Mouse (Mus musculus): ENCODE measurements around the gene Ppp1r15b. TPM values are rescaled to one million over a fixed set of nuclear protein-coding genes. Genes with fewer than 3 reads are reported as not detected.
A peak's percentile ranks its signal among the peaks of the same experiment; 100 is the strongest.

Ppp1r15b gene
- polyA plus RNA-seq (2015; fragmentation: Nextera tagmentation; extraction: Ambion mirVana) = 35.8 and 49.1 TPM in 2 replicates

GRCm38 (mm10) chr1:133130638-133131560, at the start of gene Ppp1r15b:
Gene Ppp1r15b, plus strand, starts transcription at chr1:133131143.
- Histone ChIP-seq H3K4me3 (replicated peaks) (peak within 1 kb of the TSS; percentile 99), H3K36me3 (peaks cover 35% of the 10 kb centered on the region), H3K9ac (peak within 1 kb of the TSS; percentile 99), H3K27me3 (no peaks in the 10 kb centered on the region), H3K27ac (peak within 1 kb of the TSS; percentile 98), H3K4me2 (peak within 1 kb of the TSS; percentile 92), H3K4me1 (replicated peaks) (peaks cover 40% of the 10 kb centered on the region), H3K9me3 (replicated peaks) (no peaks in the 10 kb centered on the region)
- peak; percentile 95 for ATAC-seq (ENCODE audit: low read depth)
- DNase-seq = peak; percentile 100
- WGBS (ENCODE audit: insufficient replicate concordance) = under 1% methylated on average over 72 of the region's 72 CpGs

DNA sequence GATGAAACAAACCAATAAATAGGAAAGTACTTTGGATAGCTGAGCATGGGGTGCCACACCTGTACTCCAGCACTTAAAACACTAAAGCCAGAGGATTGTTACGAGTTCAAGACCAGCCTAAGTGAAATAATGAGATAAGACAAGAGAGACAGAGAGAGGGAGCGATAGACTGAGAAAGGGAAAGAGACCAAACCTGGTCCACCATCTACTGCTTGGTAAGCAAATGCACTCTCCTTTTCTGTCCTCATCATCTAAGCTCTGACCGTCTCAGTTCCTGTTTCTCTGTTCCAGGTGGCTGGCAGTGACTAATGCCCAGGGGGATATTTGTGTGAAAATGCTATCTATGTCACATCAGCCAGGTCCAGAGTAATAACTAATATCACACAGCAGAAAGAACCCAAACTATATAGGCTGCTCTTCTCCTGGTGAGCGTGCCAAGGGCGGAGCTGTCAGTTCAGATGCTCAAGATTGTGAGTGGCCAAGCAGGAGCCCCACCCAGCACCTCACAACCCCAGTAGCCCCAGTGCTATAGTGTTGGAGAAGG, 47.9 kb upstream of the Ppp1r15b start:
- DNase-seq = no peak
- ATAC-seq (ENCODE audit: low read depth) = peak; percentile 69
- H3K9ac ChIP-seq = no peak overlapping the region
- H3K27me3 ChIP-seq = 0 out of 2 replicates have a peak, but pooled peaks cover 4% of the 10 kb centered on the region
- no peak overlapping the region for H3K4me2 ChIP-seq
- H3K4me1 ChIP-seq (replicated peaks) = peaks cover 36% of the 10 kb centered on the region
- no peaks in the 10 kb centered on the region for H3K36me3 ChIP-seq
- no peak overlapping the region for H3K27ac ChIP-seq
- no peaks in the 10 kb centered on the region for H3K9me3 ChIP-seq (replicated peaks)
- H3K4me3 ChIP-seq (replicated peaks) = no peak overlapping the region
- 61% methylated on average over 5 of the region's 5 CpGs for WGBS (ENCODE audit: insufficient replicate concordance)

DNA sequence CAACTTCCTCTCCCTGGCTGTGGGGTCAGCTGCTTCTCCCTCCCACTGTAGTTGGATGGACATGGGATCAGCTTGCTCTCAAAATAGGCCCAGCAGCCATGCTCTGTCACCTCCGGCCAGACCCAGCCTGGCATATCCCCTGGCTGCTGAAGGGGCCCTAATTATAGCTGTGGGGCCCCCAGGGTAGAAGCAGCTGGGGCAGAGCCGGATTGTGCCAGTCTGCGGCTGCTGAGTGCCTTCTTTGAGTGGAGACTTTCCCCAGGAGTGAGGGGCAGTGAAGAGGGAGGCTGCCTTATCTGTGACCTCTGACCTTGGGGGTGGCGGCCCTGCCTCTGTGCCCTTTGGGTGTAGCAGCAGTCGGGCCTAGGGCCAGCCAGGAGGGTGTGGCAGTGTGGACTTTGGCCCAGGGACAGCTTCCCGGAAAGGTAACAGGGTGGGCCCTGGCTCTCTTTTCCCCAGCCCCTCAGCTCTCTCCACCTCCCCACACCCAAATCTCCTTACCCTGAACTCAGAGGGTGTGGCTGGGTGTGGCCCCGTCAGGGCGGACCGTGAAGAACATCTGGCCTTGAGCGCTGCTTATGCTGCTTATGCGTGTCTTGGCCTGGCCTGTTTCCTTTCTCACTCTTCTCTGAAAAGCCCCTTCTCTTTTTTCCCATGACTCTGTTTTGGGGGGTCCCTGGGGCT, 46.9 kb upstream of the Ppp1r15b start:
- Histone ChIP-seq H3K4me1 (replicated peaks) (peaks cover 36% of the 10 kb centered on the region), H3K9ac (0 out of 2 replicates have a peak overlapping the region, but pooled peaks have one; percentile 9), H3K9me3 (replicated peaks) (no peaks in the 10 kb centered on the region), H3K4me2 (peak overlapping the region; percentile 37), H3K4me3 (replicated peaks) (no peak overlapping the region), H3K36me3 (no peaks in the 10 kb centered on the region), H3K27me3 (0 out of 2 replicates have a peak, but pooled peaks cover 4% of the 10 kb centered on the region), H3K27ac (peak overlapping the region; percentile 21)
- ATAC-seq (ENCODE audit: low read depth) (peak; percentile 74), DNase-seq (peak; percentile 52)
- WGBS (ENCODE audit: insufficient replicate concordance) = 32% methylated on average over 11 of the region's 11 CpGs

- Histone ChIP-seq H3K9ac (no peak overlapping the region), H3K9me3 (replicated peaks) (no peaks in the 10 kb centered on the region), H3K36me3 (no peaks in the 10 kb centered on the region), H3K4me2 (peak overlapping the region; percentile 37), H3K27ac (no peak overlapping the region), H3K4me3 (replicated peaks) (no peak overlapping the region), H3K4me1 (replicated peaks) (peaks cover 36% of the 10 kb centered on the region), H3K27me3 (0 out of 2 replicates have a peak, but pooled peaks cover under 1% of the 10 kb centered on the region)
- 66% methylated on average over 14 of the region's 14 CpGs for WGBS (ENCODE audit: insufficient replicate concordance)
- DNase-seq (no peak), ATAC-seq (ENCODE audit: low read depth) (no peak)
Observed at GRCm38 (mm10) chr1:133084708-133085416, 46.1 kb upstream of the Ppp1r15b start.

DNA sequence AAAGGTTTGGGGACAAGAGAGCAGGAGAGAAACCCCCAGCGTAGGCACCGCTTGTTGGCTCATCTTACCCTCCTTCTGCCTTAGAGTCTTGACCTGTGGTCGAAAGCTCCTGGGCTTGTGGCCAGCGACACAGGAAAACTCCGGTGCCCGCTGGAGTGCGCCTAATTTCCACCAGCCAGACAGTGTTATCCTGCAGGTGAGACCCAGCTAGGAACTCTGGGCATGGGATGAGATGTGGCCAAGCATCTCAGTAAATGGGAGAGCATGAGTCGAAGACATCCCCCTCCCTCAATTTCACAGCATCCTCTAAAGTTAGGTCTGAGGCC, 45.6 kb upstream of the Ppp1r15b start:
- Histone ChIP-seq H3K4me1 (replicated peaks) (peaks cover 36% of the 10 kb centered on the region), H3K9me3 (replicated peaks) (no peaks in the 10 kb centered on the region), H3K9ac (no peak overlapping the region), H3K27ac (no peak overlapping the region), H3K27me3 (no peaks in the 10 kb centered on the region), H3K4me2 (no peak overlapping the region), H3K4me3 (replicated peaks) (no peak overlapping the region), H3K36me3 (no peaks in the 10 kb centered on the region)
- 85% methylated on average over 8 of the region's 8 CpGs for WGBS (ENCODE audit: insufficient replicate concordance)
- ATAC-seq (ENCODE audit: low read depth) = no peak
- DNase-seq = no peak

GRCm38 (mm10) chr1:133086804-133087203, 44.1 kb upstream of the Ppp1r15b start:
- H3K27ac ChIP-seq = no peak overlapping the region
- no peak overlapping the region for H3K4me2 ChIP-seq
- no peaks in the 10 kb centered on the region for H3K36me3 ChIP-seq
- H3K4me1 ChIP-seq (replicated peaks) = peaks cover 36% of the 10 kb centered on the region
- H3K27me3 ChIP-seq = no peaks in the 10 kb centered on the region
- H3K9me3 ChIP-seq (replicated peaks) = no peaks in the 10 kb centered on the region
- 80% methylated on average over 10 of the region's 10 CpGs for WGBS (ENCODE audit: insufficient replicate concordance)
- no peak overlapping the region for H3K4me3 ChIP-seq (replicated peaks)
- H3K9ac ChIP-seq = no peak overlapping the region
- no peak for ATAC-seq (ENCODE audit: low read depth)
- DNase-seq = no peak

DNA sequence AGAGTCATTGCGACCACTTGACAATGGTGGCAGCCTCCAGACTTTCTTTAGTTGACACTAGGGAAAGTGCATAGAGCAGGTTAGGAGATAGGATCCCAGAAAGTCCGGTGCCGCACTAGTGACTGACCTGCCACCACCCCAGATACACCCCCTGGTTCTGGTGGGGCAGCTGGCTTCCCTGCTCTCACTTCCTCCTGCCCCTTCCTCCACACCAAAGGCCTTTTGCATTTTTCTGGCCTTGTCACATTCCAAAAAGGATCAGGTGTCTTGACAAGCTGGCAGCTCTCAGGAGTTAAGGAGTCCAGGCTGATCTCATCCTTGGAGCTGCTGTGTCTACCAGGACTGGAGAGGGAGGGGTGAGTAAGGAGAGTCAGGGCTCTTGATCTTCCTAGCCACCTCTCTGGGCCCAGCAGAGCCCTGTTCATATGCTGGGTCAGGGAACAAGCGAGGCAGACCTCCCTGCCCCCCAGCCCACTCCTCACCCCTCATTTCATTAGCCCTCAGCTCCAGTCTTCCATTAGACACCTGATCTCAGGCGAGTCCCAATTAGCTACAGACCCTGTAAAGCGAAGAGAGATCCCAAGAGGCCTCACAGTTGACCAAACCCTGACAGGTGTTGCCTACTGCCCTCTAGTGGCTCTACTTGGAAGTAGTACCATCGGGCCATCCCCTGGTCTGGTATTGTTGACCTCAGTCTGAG, 43.6 kb upstream of the Ppp1r15b start:
- no peaks in the 10 kb centered on the region for H3K36me3 ChIP-seq

DNA sequence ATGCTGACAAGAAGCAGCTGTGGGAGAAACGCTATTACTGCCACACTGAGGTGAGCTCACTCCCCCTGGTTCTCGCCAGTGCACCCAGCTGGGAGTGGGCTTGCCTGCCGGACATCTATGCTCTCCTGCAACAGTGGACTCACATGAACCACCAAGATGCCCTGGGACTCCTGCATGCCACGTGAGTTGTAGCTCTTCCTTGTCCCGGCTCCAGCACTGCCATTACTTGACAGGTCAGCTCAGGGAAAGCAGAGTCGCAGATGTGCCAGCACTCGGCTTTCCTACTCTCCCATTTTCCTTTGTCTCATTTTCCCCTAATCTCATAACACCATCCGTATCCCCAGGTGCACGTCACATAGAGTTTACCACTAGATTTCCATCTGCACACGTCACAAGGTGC, 42.7 kb upstream of the Ppp1r15b start:
- WGBS (ENCODE audit: insufficient replicate concordance) = 77% methylated on average over 10 of the region's 10 CpGs
- no peaks in the 10 kb centered on the region for H3K27me3 ChIP-seq
- H3K4me3 ChIP-seq (replicated peaks) = no peak overlapping the region
- DNase-seq = no peak
- no peaks in the 10 kb centered on the region for H3K36me3 ChIP-seq
- no peaks in the 10 kb centered on the region for H3K9me3 ChIP-seq (replicated peaks)
- no peak for ATAC-seq (ENCODE audit: low read depth)
- no peak overlapping the region for H3K9ac ChIP-seq
- peaks cover 28% of the 10 kb centered on the region for H3K4me1 ChIP-seq (replicated peaks)
- no peak overlapping the region for H3K4me2 ChIP-seq
- no peak overlapping the region for H3K27ac ChIP-seq

More for the DNA sequence above, 43.6 kb upstream of the Ppp1r15b start:
- Histone ChIP-seq H3K9ac (no peak overlapping the region), H3K4me3 (replicated peaks) (no peak overlapping the region), H3K4me1 (replicated peaks) (peaks cover 36% of the 10 kb centered on the region), H3K4me2 (no peak overlapping the region), H3K27me3 (no peaks in the 10 kb centered on the region), H3K27ac (no peak overlapping the region), H3K9me3 (replicated peaks) (no peaks in the 10 kb centered on the region)
- 46% methylated on average over 7 of the region's 7 CpGs for WGBS (ENCODE audit: insufficient replicate concordance)
- DNase-seq = peak; percentile 50
- ATAC-seq (ENCODE audit: low read depth) = no peak

DNA sequence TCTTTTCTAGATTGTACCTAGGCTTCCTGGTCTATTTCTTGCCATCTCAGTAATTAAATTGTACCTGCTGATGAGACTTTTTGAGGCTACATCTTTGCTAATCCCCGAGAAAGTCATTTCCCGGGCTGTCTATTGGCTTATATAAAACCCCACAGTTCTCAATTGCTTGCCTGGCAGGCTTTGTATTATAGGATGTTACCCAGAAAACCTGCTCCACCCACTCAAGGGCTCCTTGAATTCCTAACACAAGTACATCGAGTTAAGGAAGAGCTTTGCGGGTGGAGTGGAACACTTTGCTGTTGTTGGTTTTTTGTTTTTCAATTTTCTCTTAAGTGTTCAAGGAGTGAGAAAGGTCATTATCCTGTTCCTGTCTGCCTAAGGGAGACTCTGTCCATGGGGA, 41.5 kb upstream of the Ppp1r15b start:
- 73% methylated on average over 4 of the region's 4 CpGs for WGBS (ENCODE audit: insufficient replicate concordance)
- no peak for ATAC-seq (ENCODE audit: low read depth)
- no peak overlapping the region for H3K4me3 ChIP-seq (replicated peaks)

DNA sequence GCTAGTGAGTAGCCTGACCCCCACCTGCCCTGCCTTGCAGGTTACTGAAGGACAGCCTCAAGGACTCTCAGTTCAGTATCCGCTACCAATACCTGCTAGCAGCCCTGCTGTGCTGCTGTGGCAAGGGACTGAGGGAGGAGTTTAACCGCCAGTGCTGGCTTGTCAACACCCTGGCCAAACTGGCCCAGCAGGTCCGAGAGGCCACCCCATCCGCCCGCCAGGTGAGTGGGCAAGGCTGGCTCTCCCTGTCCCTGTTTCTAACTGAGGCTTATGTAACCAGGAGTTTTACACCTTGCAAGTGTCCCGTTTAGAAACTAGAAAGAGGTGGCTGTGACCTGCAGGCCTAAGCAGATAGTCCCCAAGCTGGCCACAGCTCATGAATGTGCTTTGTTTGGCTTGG, 40.3 kb upstream of the Ppp1r15b start:
- Histone ChIP-seq H3K9me3 (replicated peaks) (no peaks in the 10 kb centered on the region), H3K36me3 (no peaks in the 10 kb centered on the region; the same call in 1 of the 2 replicates), H3K4me1 (replicated peaks) (peaks cover 6% of the 10 kb centered on the region), H3K9ac (no peak overlapping the region), H3K27me3 (no peaks in the 10 kb centered on the region), H3K4me3 (replicated peaks) (no peak overlapping the region), H3K27ac (no peak overlapping the region), H3K4me2 (no peak overlapping the region)
- no peak for ATAC-seq (ENCODE audit: low read depth)
- no peak for DNase-seq
- WGBS (ENCODE audit: insufficient replicate concordance) = 67% methylated on average over 6 of the region's 6 CpGs

More for the DNA sequence above, 41.5 kb upstream of the Ppp1r15b start:
- Histone ChIP-seq H3K36me3 (no peaks in the 10 kb centered on the region), H3K4me2 (no peak overlapping the region), H3K9ac (no peak overlapping the region), H3K27me3 (no peaks in the 10 kb centered on the region), H3K4me1 (replicated peaks) (peaks cover 16% of the 10 kb centered on the region), H3K9me3 (replicated peaks) (no peaks in the 10 kb centered on the region), H3K27ac (no peak overlapping the region)
- no peak for DNase-seq
